Mouse (Mus musculus) neural tube, embryonic 11.5 days (tissue): ENCODE results near the gene Spats2. TPM values are rescaled to one million over a fixed set of nuclear protein-coding genes. Genes with fewer than 3 reads are reported as not detected.

Source experiments
- ATAC-seq: fragments of 200-750 bp; cut with Nextera tagmentation; 2 replicates; pipeline ENCODE4 v1.8.0; 2017; ENCODE audit warnings: moderate number of reproducible peaks, mild to moderate bottlenecking, moderate TSS enrichment, moderate library complexity; ENCODE audit not compliant: insufficient read depth, low FRiP score, low TSS enrichment
- DNase-seq: peaks from one replicate; pipeline ENCODE4 v3.0.0-alpha.2; 2015; ENCODE audit warnings: low spot score
- H3K27ac ChIP-seq: fragments of 300-500 bp; sonication (generic); 2 replicates; pipeline ENCODE4 v1.5.1; 2014; ENCODE audit warnings: low read depth, mild to moderate bottlenecking, low read length
- H3K27me3 ChIP-seq: fragments of 300-500 bp; sonication (generic); 2 replicates; pipeline ENCODE4 v1.6.1; 2014; ENCODE audit warnings: mild to moderate bottlenecking, low read length, mixed read lengths; ENCODE audit not compliant: control insufficient read depth, insufficient read depth
- H3K36me3 ChIP-seq: fragments of 300-500 bp; sonication (generic); 2 replicates; pipeline ENCODE4 v1.6.1; 2014; ENCODE audit warnings: mild to moderate bottlenecking, low read length, moderate library complexity, mixed read lengths; ENCODE audit not compliant: control insufficient read depth, insufficient read depth
- H3K4me1 ChIP-seq: fragments of 300-500 bp; sonication (generic); 2 replicates; pipeline ENCODE4 v1.6.1; 2014; ENCODE audit warnings: low read length, mixed read lengths; ENCODE audit not compliant: control insufficient read depth, insufficient read depth
- H3K4me2 ChIP-seq: fragments of 300-500 bp; sonication (generic); 2 replicates; pipeline ENCODE4 v1.6.1; 2014; ENCODE audit warnings: low read depth, mild to moderate bottlenecking, moderate library complexity
- H3K4me3 ChIP-seq: fragments of 300-500 bp; sonication (generic); 2 replicates; pipeline ENCODE4 v1.5.1; 2014; ENCODE audit warnings: low read depth, low read length
- H3K9ac ChIP-seq: fragments of 300-500 bp; sonication (generic); 2 replicates; pipeline ENCODE4 v1.6.1; 2014; ENCODE audit warnings: mild to moderate bottlenecking, low read length
- H3K9me3 ChIP-seq: fragments of 300-500 bp; sonication (generic); 2 replicates; pipeline ENCODE4 v1.6.1; 2016; ENCODE audit warnings: low read length; ENCODE audit not compliant: control insufficient read depth
- WGBS: fragments of 180-500 bp; shearing (Covaris S2); extraction: QIAGEN DNeasy Blood & Tissue Kit; methylation state at CpG from one replicate; pipeline ENCODE4 v1.1.7; 2014; 5-methylcytosine and 5-hydroxymethylcytosine counted together
- polyA plus RNA-seq: library from polyadenylated mRNA; unstranded; fragments of >200 nt; fragmentation: Nextera tagmentation; extraction: Ambion mirVana; gene quantifications from 2 replicates; pipeline ENCODE4 v1.2.1, GENCODE M21; 2014

Spats2 gene
- polyA plus RNA-seq, 1 experiment from 2014 or later: 63.3 TPM

GRCm38 (mm10) chr15:99222794-99223584, 97.3 kb downstream of the Spats2 start:
- Histone ChIP-seq H3K9ac (no peak overlapping the region), H3K27me3 (peaks cover 73% of the 10 kb centered on the region), H3K9me3 (no peaks in the 10 kb centered on the region), H3K4me2 (peak overlapping the region; percentile 43), H3K27ac (no peak overlapping the region), H3K36me3 (no peaks in the 10 kb centered on the region), H3K4me3 (peak overlapping the region; percentile 29), H3K4me1 (peaks cover 11% of the 10 kb centered on the region)
- no peak for ATAC-seq
- WGBS: 7% methylated on average over 18 of the region's 18 CpGs
- DNase-seq: peak; percentile 19

- Histone ChIP-seq H3K4me3 (peak overlapping the region; percentile 29), H3K4me1 (peaks cover 11% of the 10 kb centered on the region), H3K9me3 (no peaks in the 10 kb centered on the region), H3K36me3 (no peaks in the 10 kb centered on the region), H3K27me3 (peaks cover 80% of the 10 kb centered on the region), H3K27ac (no peak overlapping the region), H3K9ac (no peak overlapping the region), H3K4me2 (peak overlapping the region; percentile 43)
- no peak for ATAC-seq
- under 1% methylated on average over 40 of the region's 46 CpGs for WGBS
- peak; percentile 53 for DNase-seq
Measured at GRCm38 (mm10) chr15:99223585-99224207, 98.0 kb downstream of the Spats2 start.

GRCm38 (mm10) chr15:99224208-99224911, 98.6 kb downstream of the Spats2 start, which contains the start of gene Kcnh3:
Kcnh3 (plus strand) TSS chr15:99224861.
- Histone ChIP-seq H3K36me3 (no peaks in the 10 kb centered on the region), H3K9me3 (no peaks in the 10 kb centered on the region), H3K9ac (no peak within 1 kb of the TSS), H3K4me2 (peak within 1 kb of the TSS; percentile 43), H3K4me1 (peaks cover 11% of the 10 kb centered on the region), H3K27me3 (peaks cover 83% of the 10 kb centered on the region), H3K4me3 (peak within 1 kb of the TSS; percentile 29), H3K27ac (no peak within 1 kb of the TSS)
- WGBS: under 1% methylated on average over 57 of the region's 66 CpGs
- DNase-seq (peak; percentile 58), ATAC-seq (no peak)

- ATAC-seq (no peak), DNase-seq (no peak)
- peak overlapping the region; percentile 29; the same call in 1 of the 2 replicates for H3K4me3 ChIP-seq
- no peak overlapping the region for H3K27ac ChIP-seq
- no peaks in the 10 kb centered on the region for H3K9me3 ChIP-seq
- no peaks in the 10 kb centered on the region for H3K36me3 ChIP-seq
- H3K9ac ChIP-seq: no peak overlapping the region
- H3K4me1 ChIP-seq: peaks cover 11% of the 10 kb centered on the region
- no peak overlapping the region; the same call in 1 of the 2 replicates for H3K4me2 ChIP-seq
- under 1% methylated on average over 22 of the region's 22 CpGs for WGBS
- peaks cover 85% of the 10 kb centered on the region for H3K27me3 ChIP-seq
Measured at GRCm38 (mm10) chr15:99225081-99225810, 99.5 kb downstream of the Spats2 start.

- ATAC-seq: no peak
- Histone ChIP-seq H3K36me3 (no peaks in the 10 kb centered on the region), H3K4me2 (no peak overlapping the region), H3K9me3 (no peaks in the 10 kb centered on the region), H3K27ac (no peak overlapping the region), H3K4me1 (peaks cover 11% of the 10 kb centered on the region), H3K4me3 (no peak overlapping the region), H3K9ac (no peak overlapping the region), H3K27me3 (peaks cover 88% of the 10 kb centered on the region)
- DNase-seq: no peak
- WGBS: 15% methylated on average over 14 of the region's 14 CpGs
Measured at GRCm38 (mm10) chr15:99226090-99226489, 100.4 kb downstream of the Spats2 start.

- 79% methylated on average over 10 of the region's 10 CpGs for WGBS
- ATAC-seq (no peak), DNase-seq (no peak)
- Histone ChIP-seq H3K9me3 (no peaks in the 10 kb centered on the region), H3K4me1 (no peaks in the 10 kb centered on the region), H3K27me3 (peaks cover 30% of the 10 kb centered on the region), H3K36me3 (no peaks in the 10 kb centered on the region), H3K4me3 (no peak overlapping the region), H3K27ac (no peak overlapping the region), H3K9ac (no peak overlapping the region), H3K4me2 (no peak overlapping the region)
Measured at GRCm38 (mm10) chr15:99231998-99232397, 106.3 kb downstream of the Spats2 start.

- no peaks in the 10 kb centered on the region for H3K36me3 ChIP-seq
- H3K27me3 ChIP-seq: peaks cover 13% of the 10 kb centered on the region
- 68% methylated on average over 17 of the region's 17 CpGs for WGBS
- H3K4me1 ChIP-seq: no peaks in the 10 kb centered on the region
- H3K9ac ChIP-seq: no peak overlapping the region
- H3K27ac ChIP-seq: no peak overlapping the region
- no peaks in the 10 kb centered on the region for H3K9me3 ChIP-seq
- ATAC-seq (no peak), DNase-seq (no peak)
- no peak overlapping the region for H3K4me3 ChIP-seq
- no peak overlapping the region for H3K4me2 ChIP-seq
Measured at GRCm38 (mm10) chr15:99233719-99234118, 108.0 kb downstream of the Spats2 start.

- Histone ChIP-seq H3K4me3 (no peak overlapping the region), H3K4me2 (no peak overlapping the region), H3K4me1 (no peaks in the 10 kb centered on the region), H3K36me3 (no peaks in the 10 kb centered on the region), H3K27ac (no peak overlapping the region), H3K27me3 (peaks cover 10% of the 10 kb centered on the region), H3K9me3 (no peaks in the 10 kb centered on the region), H3K9ac (no peak overlapping the region)
- 60% methylated on average over 12 of the region's 12 CpGs for WGBS
- ATAC-seq (no peak), DNase-seq (no peak)
Measured at GRCm38 (mm10) chr15:99234326-99235010, 108.8 kb downstream of the Spats2 start.
